Mouse (Mus musculus): ENCODE data around the gene Wnk1. TPM values are rescaled to one million over a fixed set of nuclear protein-coding genes. Genes with fewer than 3 reads are reported as not detected.

The Wnk1 gene
- polyA plus RNA-seq, 1 experiment from 2014 or later: 56.3 TPM

GRCm38 (mm10) chr6:119903081-119903789, 135.2 kb downstream of the Wnk1 start:
- peak overlapping the region; percentile 87 for H3K27ac ChIP-seq (ENCODE audit: low read depth, low read length)
- ATAC-seq (ENCODE audit: insufficient read depth, low FRiP score, low TSS enrichment): no peak
- no peak for DNase-seq (ENCODE audit: low spot score)
- WGBS: 25% methylated on average over 15 of the region's 15 CpGs
- no peaks in the 10 kb centered on the region for H3K36me3 ChIP-seq (ENCODE audit: control insufficient read depth, insufficient read depth, low read length)
- H3K4me1 ChIP-seq (ENCODE audit: control insufficient read depth, insufficient read depth, low read length): 0 out of 2 replicates have a peak, but pooled peaks cover 2% of the 10 kb centered on the region
- peak overlapping the region; percentile 90 for H3K9ac ChIP-seq (ENCODE audit: low read length)
- H3K9me3 ChIP-seq (ENCODE audit: control insufficient read depth, low read length): no peaks in the 10 kb centered on the region
- H3K27me3 ChIP-seq (ENCODE audit: control insufficient read depth, insufficient read depth, low read length): no peaks in the 10 kb centered on the region
- peak overlapping the region; percentile 92 for H3K4me3 ChIP-seq (ENCODE audit: low read depth, low read length)
- H3K4me2 ChIP-seq (ENCODE audit: low read depth): peak overlapping the region; percentile 77

- peak within 1 kb of the TSS; percentile 87 for H3K27ac ChIP-seq (ENCODE audit: low read depth, low read length)
- no peaks in the 10 kb centered on the region for H3K27me3 ChIP-seq (ENCODE audit: control insufficient read depth, insufficient read depth, low read length)
- peak within 1 kb of the TSS; percentile 90 for H3K9ac ChIP-seq (ENCODE audit: low read length)
- ATAC-seq (ENCODE audit: insufficient read depth, low FRiP score, low TSS enrichment) (peak; percentile 88), DNase-seq (ENCODE audit: low spot score) (peak; percentile 91)
- H3K4me3 ChIP-seq (ENCODE audit: low read depth, low read length): peak within 1 kb of the TSS; percentile 92
- H3K4me1 ChIP-seq (ENCODE audit: control insufficient read depth, insufficient read depth, low read length): 0 out of 2 replicates have a peak, but pooled peaks cover 2% of the 10 kb centered on the region
- H3K9me3 ChIP-seq (ENCODE audit: control insufficient read depth, low read length): no peaks in the 10 kb centered on the region
- peak within 1 kb of the TSS; percentile 77 for H3K4me2 ChIP-seq (ENCODE audit: low read depth)
- H3K36me3 ChIP-seq (ENCODE audit: control insufficient read depth, insufficient read depth, low read length): no peaks in the 10 kb centered on the region
- WGBS: 1% methylated on average over 67 of the region's 67 CpGs
These were observed 136.0 kb downstream of the Wnk1 start, which contains the start of gene Rad52 for GRCm38 (mm10) chr6:119902204-119903080. TSS of gene Rad52 (plus strand) at chr6:119902698.

DNA sequence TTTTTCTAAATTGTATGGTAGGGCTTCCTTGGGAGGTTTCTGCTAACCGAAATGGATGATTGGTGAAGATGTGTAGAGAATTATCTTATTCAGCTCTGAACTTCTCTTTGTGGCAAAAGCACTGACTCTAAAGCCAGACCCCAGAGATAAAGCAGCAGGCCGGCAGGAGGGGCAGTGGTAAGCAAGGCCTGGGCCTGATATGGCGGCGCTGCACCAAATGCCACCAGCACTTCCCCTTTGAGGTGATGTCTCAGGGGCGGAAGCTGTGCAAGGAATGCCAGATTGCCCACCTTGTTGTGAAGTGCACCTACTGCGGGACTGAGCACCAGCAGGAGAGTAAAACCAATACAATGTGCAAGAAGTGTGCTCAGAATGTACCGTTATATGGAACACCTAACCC, 145.8 kb downstream of the Wnk1 start:
- WGBS: 87% methylated on average over 7 of the region's 7 CpGs
- Histone ChIP-seq H3K4me2 (ENCODE audit: low read depth) (no peak overlapping the region), H3K9ac (ENCODE audit: low read length) (no peak overlapping the region), H3K36me3 (ENCODE audit: control insufficient read depth, insufficient read depth, low read length) (no peaks in the 10 kb centered on the region), H3K4me3 (ENCODE audit: low read depth, low read length) (no peak overlapping the region), H3K4me1 (ENCODE audit: control insufficient read depth, insufficient read depth, low read length) (no peaks in the 10 kb centered on the region), H3K27me3 (ENCODE audit: control insufficient read depth, insufficient read depth, low read length) (no peaks in the 10 kb centered on the region), H3K27ac (ENCODE audit: low read depth, low read length) (no peak overlapping the region), H3K9me3 (ENCODE audit: control insufficient read depth, low read length) (no peaks in the 10 kb centered on the region)
- no peak for ATAC-seq (ENCODE audit: insufficient read depth, low FRiP score, low TSS enrichment)
- no peak for DNase-seq (ENCODE audit: low spot score)

GRCm38 (mm10) chr6:119883151-119883550, 155.3 kb downstream of the Wnk1 start:
- Histone ChIP-seq H3K4me3 (ENCODE audit: low read depth, low read length) (no peak overlapping the region), H3K4me2 (ENCODE audit: low read depth) (no peak overlapping the region), H3K4me1 (ENCODE audit: control insufficient read depth, insufficient read depth, low read length) (no peaks in the 10 kb centered on the region), H3K9me3 (ENCODE audit: control insufficient read depth, low read length) (no peaks in the 10 kb centered on the region), H3K27me3 (ENCODE audit: control insufficient read depth, insufficient read depth, low read length) (no peaks in the 10 kb centered on the region), H3K27ac (ENCODE audit: low read depth, low read length) (no peak overlapping the region), H3K9ac (ENCODE audit: low read length) (no peak overlapping the region), H3K36me3 (ENCODE audit: control insufficient read depth, insufficient read depth, low read length) (no peaks in the 10 kb centered on the region)
- WGBS: 81% methylated on average over 7 of the region's 7 CpGs
- DNase-seq (ENCODE audit: low spot score) (no peak), ATAC-seq (ENCODE audit: insufficient read depth, low FRiP score, low TSS enrichment) (no peak)

MicroRNA genes within 50 kb of the gene (microRNA counts, 519-probe panel; counts per million panel counts)
- microRNA mmu-miR-706: 171 counts per million, percentile 57 among the panel's probes with 10 or more counts

Small RNAs within 50 kb of the gene (microRNA-seq; reads per million reads assigned to microRNA genes)
- not detected for gene Mir706

Other genes with a start within 250 kb of the Wnk1 start
- 32.9 and 33.1 TPM in 2 replicates for gene Erc1, start 190.5 kb downstream of the Wnk1 start, polyA plus RNA-seq (2014; fragmentation: Nextera tagmentation; extraction: Ambion mirVana)
- 23.4 and 26.4 TPM in 2 replicates for gene Rad52, start 136.0 kb downstream of the Wnk1 start, polyA plus RNA-seq (2014; fragmentation: Nextera tagmentation; extraction: Ambion mirVana)
- gene Ninj2, start 54.7 kb upstream of the Wnk1 start, polyA plus RNA-seq (2014; fragmentation: Nextera tagmentation; extraction: Ambion mirVana): not detected in 2 replicates

Measured in neural tube, embryonic 11.5 days (tissue).